In the genomic region with DNA sequence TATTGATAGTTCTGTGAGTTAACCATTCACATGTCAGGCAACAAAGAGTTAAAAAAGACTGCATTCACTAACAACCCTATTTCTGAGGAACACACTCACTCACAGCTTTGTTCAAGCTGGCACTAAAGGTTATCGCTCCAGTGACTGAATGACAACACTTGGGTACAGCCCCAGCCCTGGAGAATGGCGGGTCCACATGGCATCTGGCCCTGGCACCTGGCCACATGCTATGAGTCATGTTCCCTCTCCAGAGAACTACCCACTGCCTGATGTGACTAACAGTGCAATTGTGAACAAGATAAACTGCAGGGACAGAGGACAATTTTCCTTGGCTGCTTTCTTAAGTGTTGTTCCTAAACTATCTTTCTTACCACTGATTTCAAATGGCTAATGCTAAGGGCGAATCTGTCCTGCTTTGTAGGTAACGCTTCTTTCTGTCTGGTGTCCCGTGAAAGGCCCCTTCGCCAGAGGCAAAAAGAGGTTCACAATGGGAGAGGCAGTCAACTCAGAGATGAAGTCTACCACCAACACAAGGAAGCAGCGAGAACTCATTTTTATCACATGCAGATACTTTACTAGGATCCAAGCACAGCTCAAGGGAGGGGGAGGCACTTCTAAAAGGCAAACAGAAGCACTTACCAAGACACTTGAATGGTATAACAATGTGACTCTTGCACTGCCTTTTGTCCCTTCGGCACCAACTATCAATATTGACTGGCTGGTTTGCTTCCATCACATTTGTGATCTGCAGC, we compare ENCODE assay signal across 8 mouse cellular contexts. TPM values are rescaled to one million over a fixed set of nuclear protein-coding genes. Genes with fewer than 3 reads are reported as not detected.
A peak's percentile ranks its signal among the peaks of the same experiment; 100 is the strongest.
DNase-seq lines count a peak whose midpoint lies in the region; ATAC-seq and TF ChIP-seq lines count a peak whose summit lies in the region.

No protein-coding gene starts in this region.

- peak overlapping the region; percentile 62; the same call in 1 of the 2 replicates for H3K9ac ChIP-seq in heart, embryonic 13.5 days
- no peak overlapping the region for H3K9ac ChIP-seq in lung, postnatal 0 days (replicated peaks; ENCODE audit: low read depth)

- peak; percentile 98 for DNase-seq in adrenal gland, postnatal 14 days
- DNase-seq in kidney, postnatal 4 days: peak; percentile 72 to 80
- peak; percentile 91 for DNase-seq in lung, postnatal 0 days (ENCODE audit: low spot score)
- DNase-seq in spleen, adult 12 weeks (ENCODE audit: low spot score): peak; percentile 22

- H3K4me2 ChIP-seq in heart, embryonic 13.5 days: peak overlapping the region; percentile 44
- H3K4me2 ChIP-seq in lung, postnatal 0 days (replicated peaks; ENCODE audit: low read depth, low read length): no peak overlapping the region

- no peak for TF ChIP-seq CTCF in C2C12 (IDR thresholded peaks at IDR 0.05; ENCODE audit: control insufficient read depth, insufficient read depth, insufficient read length)
- TF ChIP-seq CTCF in lung, postnatal 0 days (IDR thresholded peaks at IDR 0.05): no peak

- H3K27ac ChIP-seq in heart, embryonic 13.5 days (replicated peaks): peak overlapping the region; percentile 88
- H3K27ac ChIP-seq in lung, postnatal 0 days (ENCODE audit: low read length): peak overlapping the region; percentile 52; the same call in 1 of the 2 replicates

- peak; percentile 81 for TF ChIP-seq EP300 in lung, postnatal 0 days (IDR thresholded peaks at IDR 0.05)

- peaks cover 56% of the 10 kb centered on the region for H3K4me1 ChIP-seq in heart, embryonic 13.5 days
- H3K4me1 ChIP-seq in lung, postnatal 0 days (ENCODE audit: insufficient read depth, low read depth, low read length): peaks cover 12% of the 10 kb centered on the region

- H3K79me3 ChIP-seq in C2C12 (ENCODE audit: low read depth): no peaks in the 10 kb centered on the region

- H3K9me3 ChIP-seq in heart, embryonic 13.5 days: no peaks in the 10 kb centered on the region
- H3K9me3 ChIP-seq in lung, postnatal 0 days (ENCODE audit: low read length): no peaks in the 10 kb centered on the region

- no peak overlapping the region for H3K4me3 ChIP-seq in C2C12 (ENCODE audit: insufficient read depth, poor library complexity, severe bottlenecking)
- no peak overlapping the region for H3K4me3 ChIP-seq in heart, embryonic 13.5 days
- H3K4me3 ChIP-seq in lung, postnatal 0 days (ENCODE audit: low read depth, low read length): no peak overlapping the region

- no peaks in the 10 kb centered on the region for H3K27me3 ChIP-seq in C2C12 (ENCODE audit: control insufficient read depth, insufficient read depth, insufficient read length)
- no peaks in the 10 kb centered on the region for H3K27me3 ChIP-seq in heart, embryonic 13.5 days (replicated peaks)
- H3K27me3 ChIP-seq in lung, postnatal 0 days (replicated peaks; ENCODE audit: insufficient read depth, low read length): no peaks in the 10 kb centered on the region

- H3ac ChIP-seq in C2C12 (ENCODE audit: control insufficient read depth, insufficient read length, low read depth): no peak overlapping the region

- ATAC-seq in erythroid progenitor cell, adult 5-6 weeks (replicated peaks; ENCODE audit: low FRiP score, poor library complexity, severe bottlenecking): peak; percentile 69
- peak; percentile 85 for ATAC-seq in heart, embryonic 13.5 days (ENCODE audit: extremely low read depth, insufficient number of reproducible peaks, low FRiP score, low TSS enrichment)
- peak; percentile 98 for ATAC-seq in lung, postnatal 0 days
- no peak for ATAC-seq in activated CD4-positive, CD25-positive, alpha-beta regulatory T cell, adult 4 months

- no peaks in the 10 kb centered on the region for H3K79me2 ChIP-seq in C2C12 (ENCODE audit: control insufficient read depth, insufficient read depth)

- peaks cover 3% of the 10 kb centered on the region for H3K36me3 ChIP-seq in C2C12 (ENCODE audit: control insufficient read depth, insufficient read depth)
- peaks cover 28% of the 10 kb centered on the region for H3K36me3 ChIP-seq in heart, embryonic 13.5 days
- H3K36me3 ChIP-seq in lung, postnatal 0 days (ENCODE audit: insufficient read depth, low read length): 0 out of 2 replicates have a peak, but pooled peaks cover 2% of the 10 kb centered on the region

- WGBS in heart, embryonic 13.5 days: 33% methylated on average over 8 of the region's 8 CpGs
- 47% methylated on average over 8 of the region's 8 CpGs for WGBS in lung, postnatal 0 days

TF ChIP-seq in C2C12, 6 proteins besides CTCF, POLR2A, EP300 and RAD21:
- no peak for TF ChIP-seq MYOD1 (IDR thresholded peaks at IDR 0.05; ENCODE audit: control insufficient read depth, insufficient read length, low read depth)
- TF ChIP-seq MAX (IDR thresholded peaks at IDR 0.05): peak; percentile 78
- no peak for TF ChIP-seq CEBPB (IDR thresholded peaks at IDR 0.05; ENCODE audit: low read depth)
- no peak for TF ChIP-seq MYOG (IDR thresholded peaks at IDR 0.05; ENCODE audit: control insufficient read depth, extremely low read depth, insufficient read length)
- TF ChIP-seq USF1 (IDR thresholded peaks at IDR 0.05; ENCODE audit: low read depth): no peak
- TF ChIP-seq FOSL1 (IDR thresholded peaks at IDR 0.05; ENCODE audit: insufficient read depth, low read length, poor library complexity, severe bottlenecking): peak; percentile 20

RNA-seq across cellular contexts. Expression of gene Aplp2, which starts 35.1 kb away (rescaled TPM):
- 47.3 TPM for polyA plus RNA-seq in C2C12 (2012; fragmentation: generic; extraction: Trizol)
- total RNA-seq in adrenal gland, postnatal 14 days (2021): 627 and 648 TPM in 2 replicates
- 268 and 297 TPM in 2 replicates for total RNA-seq in erythroid progenitor cell, adult 5-6 weeks (2015; ENCODE audit: low replicate concordance)
- 307 and 428 TPM in 2 replicates for total RNA-seq in erythroid progenitor cell, adult 5-6 weeks (2017; ENCODE audit: low replicate concordance)
- polyA plus RNA-seq in heart, embryonic 13.5 days (2015; fragmentation: Nextera tagmentation; extraction: Ambion mirVana): 292 and 311 TPM in 2 replicates
- 523 and 525 TPM in 2 replicates for polyA plus RNA-seq in lung, postnatal 0 days (2015; fragmentation: Nextera tagmentation; extraction: Ambion mirVana)
- polyA plus RNA-seq in activated CD4-positive, CD25-positive, alpha-beta regulatory T cell, adult 4 months (2017; shearing (Covaris generic)): 10 to 100 TPM; 66.4 to 72.8 TPM

RNA-seq across cellular contexts. Expression of gene St14, which starts 44.9 kb away (rescaled TPM):
- polyA plus RNA-seq in C2C12 (2012; fragmentation: generic; extraction: Trizol): 0.02 TPM
- 0.70 and 1.8 TPM in 2 replicates for total RNA-seq in adrenal gland, postnatal 14 days (2021)
- total RNA-seq in erythroid progenitor cell, adult 5-6 weeks (2015; ENCODE audit: low replicate concordance): 0.36 TPM in 1 of 2 replicates, not detected in the other
- total RNA-seq in erythroid progenitor cell, adult 5-6 weeks (2017; ENCODE audit: low replicate concordance): 0.90 TPM in 1 of 2 replicates, not detected in the other
- 2.5 and 2.9 TPM in 2 replicates for polyA plus RNA-seq in heart, embryonic 13.5 days (2015; fragmentation: Nextera tagmentation; extraction: Ambion mirVana)
- 36.6 and 42.3 TPM in 2 replicates for polyA plus RNA-seq in lung, postnatal 0 days (2015; fragmentation: Nextera tagmentation; extraction: Ambion mirVana)
- polyA plus RNA-seq in activated CD4-positive, CD25-positive, alpha-beta regulatory T cell, adult 4 months (2017; shearing (Covaris generic)): 1 to 10 TPM; 3.9 to 7.7 TPM

Comparison
In these comparisons a context has a peak if more than half of its experiments do, and no peak if none do; other contexts are left out.
1. DNase-seq: peak in every context shown above with its lines; median percentile 98 in adrenal gland, postnatal 14 days; 91 in lung, postnatal 0 days; 76 in kidney, postnatal 4 days; 22 in spleen, adult 12 weeks.